Mouse (Mus musculus): ENCODE measurements around the gene Plin5. TPM values are rescaled to one million over a fixed set of nuclear protein-coding genes. Genes with fewer than 3 reads are reported as not detected.
"Not testable (repeated sequence)": the region's sequence is repeated elsewhere in the genome, so short reads cannot be mapped to it uniquely, and the experiment has no call there.

The Plin5 gene
- total and polyA plus RNA-seq, 3 experiments: not detected

GRCm38 (mm10) chr17:56107736-56108135 lies 9.7 kb downstream of the Plin5 start:
- Histone ChIP-seq H3K79me2 (ENCODE audit: control insufficient read depth, insufficient read depth, low read length, poor library complexity) (no peaks in the 10 kb centered on the region), H3K27me3 (ENCODE audit: control insufficient read depth in 1 of 2, insufficient read depth in 2 of 2, low read length in 2 of 2) (no peaks in the 10 kb centered on the region), H3K4me3 (ENCODE audit: control insufficient read depth in 1 of 2, insufficient read depth in 1 of 2, low read depth in 2 of 2, low read length in 2 of 2) (no peak overlapping the region), H3K9ac (ENCODE audit: control insufficient read depth, low read depth, low read length, poor library complexity, severe bottlenecking) (no peak overlapping the region), H3K36me3 (ENCODE audit: control insufficient read depth in 1 of 2, insufficient read depth in 2 of 2, low read length in 2 of 2) (no peaks in the 10 kb centered on the region), H3K4me1 (ENCODE audit: control insufficient read depth in 1 of 2, insufficient read depth in 2 of 2, low read length in 2 of 2) (no peaks in the 10 kb centered on the region), H3K27ac (ENCODE audit: control insufficient read depth, low read depth, low read length) (no peak overlapping the region), H3K9me3 (replicated peaks; ENCODE audit: insufficient read depth, low read length) (no peaks in the 10 kb centered on the region)
- no peak for DNase-seq (ENCODE audit: low read depth, low spot score)
- TF ChIP-seq USF2 (IDR thresholded peaks at IDR 0.05; ENCODE audit: borderline replicate concordance in 1 of 2, insufficient read depth in 1 of 2, low read depth in 1 of 2, low read length in 2 of 2) (no peak), BHLHE40 (IDR thresholded peaks at IDR 0.05; ENCODE audit: borderline replicate concordance, low read depth, low read length) (no peak), KAT2A (conservative IDR thresholded peaks at IDR 0.05; ENCODE audit: low read depth, low read length) (no peak), ZMIZ1 (IDR thresholded peaks at IDR 0.05; ENCODE audit: low read depth, low read length) (no peak), MAX (IDR thresholded peaks at IDR 0.05; ENCODE audit: low read length) (no peak), MAFK (IDR thresholded peaks at IDR 0.05; ENCODE audit: borderline replicate concordance, low read depth, low read length) (no peak), E2F4 (IDR thresholded peaks at IDR 0.05; ENCODE audit: borderline replicate concordance, low read depth, low read length) (no peak), TAL1 (IDR thresholded peaks at IDR 0.05; ENCODE audit: low read length) (no peak), SIN3A (IDR thresholded peaks at IDR 0.05; ENCODE audit: low read length) (no peak), POLR2A (IDR thresholded peaks at IDR 0.05; ENCODE audit: control insufficient read depth in 1 of 2, insufficient read depth in 1 of 2, low read depth in 1 of 2, low read length in 2 of 2, poor library complexity in 1 of 2) (no peak), MAZ (IDR thresholded peaks at IDR 0.05; ENCODE audit: low read depth, low read length) (no peak), TBP (IDR thresholded peaks at IDR 0.05; ENCODE audit: low read depth, low read length) (no peak), RCOR1 (IDR thresholded peaks at IDR 0.05; ENCODE audit: low read depth, low read length) (no peak), JUND (IDR thresholded peaks at IDR 0.05; ENCODE audit: low read depth, low read length) (no peak)

- DNase-seq (ENCODE audit: low read depth, low spot score): no peak
- Histone ChIP-seq H3K36me3 (ENCODE audit: control insufficient read depth in 1 of 2, insufficient read depth in 2 of 2, low read length in 2 of 2) (no peaks in the 10 kb centered on the region; a peak in 1 of 4 replicates), H3K4me3 (ENCODE audit: control insufficient read depth in 1 of 2, insufficient read depth in 1 of 2, low read depth in 2 of 2, low read length in 2 of 2) (no peak overlapping the region), H3K27ac (ENCODE audit: control insufficient read depth, low read depth, low read length) (no peak overlapping the region), H3K9ac (ENCODE audit: control insufficient read depth, low read depth, low read length, poor library complexity, severe bottlenecking) (no peak overlapping the region), H3K4me1 (ENCODE audit: control insufficient read depth in 1 of 2, insufficient read depth in 2 of 2, low read length in 2 of 2) (no peaks in the 10 kb centered on the region), H3K9me3 (replicated peaks; ENCODE audit: insufficient read depth, low read length) (no peaks in the 10 kb centered on the region), H3K79me2 (ENCODE audit: control insufficient read depth, insufficient read depth, low read length, poor library complexity) (no peaks in the 10 kb centered on the region), H3K27me3 (ENCODE audit: control insufficient read depth in 1 of 2, insufficient read depth in 2 of 2, low read length in 2 of 2) (no peaks in the 10 kb centered on the region)
- TF ChIP-seq SIN3A (IDR thresholded peaks at IDR 0.05; ENCODE audit: low read length) (no peak), USF2 (IDR thresholded peaks at IDR 0.05; ENCODE audit: borderline replicate concordance in 1 of 2, insufficient read depth in 1 of 2, low read depth in 1 of 2, low read length in 2 of 2) (no peak), EP300 (IDR thresholded peaks at IDR 0.05; ENCODE audit: low read depth in 1 of 2, low read length in 2 of 2) (no peak)
These were observed 10.4 kb downstream of the Plin5 start for GRCm38 (mm10) chr17:56106981-56107380.

- not testable (repeated sequence) for H3K79me2 ChIP-seq (ENCODE audit: control insufficient read depth, insufficient read depth, low read length, poor library complexity); H3K9me3 ChIP-seq (replicated peaks; ENCODE audit: insufficient read depth, low read length); H3K27me3 ChIP-seq (ENCODE audit: control insufficient read depth in 1 of 2, insufficient read depth in 2 of 2, low read length in 2 of 2); H3K9ac ChIP-seq (ENCODE audit: control insufficient read depth, low read depth, low read length, poor library complexity, severe bottlenecking); H3K4me1 ChIP-seq (ENCODE audit: control insufficient read depth in 1 of 2, insufficient read depth in 2 of 2, low read length in 2 of 2); H3K27ac ChIP-seq (ENCODE audit: control insufficient read depth, low read depth, low read length); H3K36me3 ChIP-seq (ENCODE audit: control insufficient read depth in 1 of 2, insufficient read depth in 2 of 2, low read length in 2 of 2); H3K4me3 ChIP-seq (ENCODE audit: control insufficient read depth in 1 of 2, insufficient read depth in 1 of 2, low read depth in 2 of 2, low read length in 2 of 2); DNase-seq (ENCODE audit: low read depth, low spot score)
These were observed 11.0 kb downstream of the Plin5 start for GRCm38 (mm10) chr17:56106436-56106835.

GRCm38 (mm10) chr17:56104821-56105220 lies 12.6 kb downstream of the Plin5 start:
- H3K79me2 ChIP-seq (ENCODE audit: control insufficient read depth, insufficient read depth, low read length, poor library complexity); DNase-seq (ENCODE audit: low read depth, low spot score); H3K27me3 ChIP-seq (ENCODE audit: control insufficient read depth in 1 of 2, insufficient read depth in 2 of 2, low read length in 2 of 2); H3K4me3 ChIP-seq (ENCODE audit: control insufficient read depth in 1 of 2, insufficient read depth in 1 of 2, low read depth in 2 of 2, low read length in 2 of 2); H3K36me3 ChIP-seq (ENCODE audit: control insufficient read depth in 1 of 2, insufficient read depth in 2 of 2, low read length in 2 of 2); H3K9me3 ChIP-seq (replicated peaks; ENCODE audit: insufficient read depth, low read length); H3K27ac ChIP-seq (ENCODE audit: control insufficient read depth, low read depth, low read length); H3K9ac ChIP-seq (ENCODE audit: control insufficient read depth, low read depth, low read length, poor library complexity, severe bottlenecking); H3K4me1 ChIP-seq (ENCODE audit: control insufficient read depth in 1 of 2, insufficient read depth in 2 of 2, low read length in 2 of 2): not testable (repeated sequence)
